11 mouse cellular contexts compared by ENCODE assay signal in the genomic region with DNA sequence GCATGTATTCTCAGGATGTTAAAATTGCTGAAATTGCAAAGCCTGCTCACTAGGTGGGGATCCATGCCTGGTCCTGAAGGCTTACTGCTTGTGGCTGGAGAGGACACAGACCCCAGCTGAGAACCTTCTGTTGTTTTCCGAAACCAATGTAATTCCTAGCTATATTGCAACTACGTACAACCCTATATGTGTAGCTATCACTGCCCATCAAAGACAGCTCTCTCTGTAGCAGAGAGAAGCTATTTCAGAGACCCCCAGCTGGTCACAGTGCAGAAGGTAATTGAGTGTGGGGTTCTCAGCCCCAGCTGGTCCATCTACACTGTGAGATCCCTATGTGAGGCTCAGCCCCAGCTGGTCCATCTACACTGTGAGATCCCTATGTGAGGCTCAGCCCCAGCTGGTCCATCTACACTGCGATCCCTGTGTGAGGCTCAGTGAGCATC. TPM values are rescaled to one million over a fixed set of nuclear protein-coding genes. Genes with fewer than 3 reads are reported as not detected.
DNase-seq lines count a peak whose midpoint lies in the region; ATAC-seq and TF ChIP-seq lines count a peak whose summit lies in the region.
"Had no signal": no experiment of that assay in that cellular context is flagged by ENCODE, and none has a peak within 500 bp of the region (broad histone marks: within the 10 kb centered on the region; RNA-seq: fewer than 3 reads in every experiment).

No protein-coding gene starts in this region.

- no peak for TF ChIP-seq POLR2A in cortical plate, adult 2 months (IDR thresholded peaks at IDR 0.05; ENCODE audit: extremely low read depth, insufficient read depth, low read length)

- POLR2A ChIA-PET in Patski (lab: Charles Lee), result no interaction called here

- no peaks in the 10 kb centered on the region for H3K27me3 ChIP-seq in hindbrain, embryonic 13.5 days
- H3K27me3 ChIP-seq in hindbrain, embryonic 14.5 days (ENCODE audit: control insufficient read depth, insufficient read depth, low read length), result no peaks in the 10 kb centered on the region
- no peaks in the 10 kb centered on the region for H3K27me3 ChIP-seq in lung, postnatal 0 days (replicated peaks; ENCODE audit: insufficient read depth, low read length)
- peaks cover 22% of the 10 kb centered on the region for H3K27me3 ChIP-seq in Patski

- in situ Hi-C loops in Patski (cut with MboI; ENCODE audit: low pct_unique_long_range_greater_than_20kb), result loop anchor here (10.0 kb wide), 1 partner anchor 745 kb away; no protein-coding TSS in a partner anchor

- H3K4me3 ChIP-seq in hindbrain, embryonic 13.5 days, result no peak overlapping the region
- no peak overlapping the region for H3K4me3 ChIP-seq in hindbrain, embryonic 14.5 days (replicated peaks; ENCODE audit: low read length)
- no peak overlapping the region for H3K4me3 ChIP-seq in lung, postnatal 0 days (ENCODE audit: low read depth, low read length)
- no peak overlapping the region for H3K4me3 ChIP-seq in cortical plate, adult 2 months (ENCODE audit: insufficient read depth, low read length)

- CTCF ChIA-PET in Patski (lab: Charles Lee), result no interaction called here

- ATAC-seq in hindbrain, embryonic 13.5 days (ENCODE audit: low FRiP score), result peak; percentile 32; the same call in 1 of the 2 replicates
- no peak for ATAC-seq in hindbrain, embryonic 14.5 days (ENCODE audit: low FRiP score)
- peak; percentile 72 for ATAC-seq in lung, postnatal 0 days
- no peak for ATAC-seq in Patski
- ATAC-seq: CD4-positive, CD25-positive, alpha-beta regulatory T cell, adult 4 months had no signal

- no peak for TF ChIP-seq EP300 in lung, postnatal 0 days (IDR thresholded peaks at IDR 0.05)

- H3K4me1 ChIP-seq in hindbrain, embryonic 13.5 days (replicated peaks), result no peaks in the 10 kb centered on the region
- H3K4me1 ChIP-seq in hindbrain, embryonic 14.5 days (replicated peaks; ENCODE audit: control insufficient read depth, insufficient read depth, low read length), result no peaks in the 10 kb centered on the region
- H3K4me1 ChIP-seq in lung, postnatal 0 days (ENCODE audit: insufficient read depth, low read depth, low read length), result no peaks in the 10 kb centered on the region
- no peaks in the 10 kb centered on the region for H3K4me1 ChIP-seq in cortical plate, adult 2 months (ENCODE audit: control insufficient read depth, insufficient read depth, low read length)

- TF ChIP-seq CTCF in lung, postnatal 0 days (IDR thresholded peaks at IDR 0.05), result peak; percentile 54
- TF ChIP-seq CTCF in Patski (IDR thresholded peaks at IDR 0.05), result peak; percentile 21
- peak; percentile 29; the same call in 1 of the 2 replicates for TF ChIP-seq CTCF in cortical plate, adult 2 months (IDR thresholded peaks at IDR 0.05; ENCODE audit: extremely low read depth, insufficient read depth, low read length)

- H3K36me3 ChIP-seq in hindbrain, embryonic 13.5 days, result no peaks in the 10 kb centered on the region
- H3K36me3 ChIP-seq in hindbrain, embryonic 14.5 days (replicated peaks; ENCODE audit: control insufficient read depth, insufficient read depth), result no peaks in the 10 kb centered on the region
- no peaks in the 10 kb centered on the region for H3K36me3 ChIP-seq in lung, postnatal 0 days (ENCODE audit: insufficient read depth, low read length)

- WGBS in hindbrain, embryonic 13.5 days, result 82% methylated on average over 3 of the region's 3 CpGs
- 80% methylated on average over 3 of the region's 3 CpGs for WGBS in hindbrain, embryonic 14.5 days
- WGBS in lung, postnatal 0 days, result 56% methylated on average over 3 of the region's 3 CpGs

- no peak overlapping the region for H3K9ac ChIP-seq in hindbrain, embryonic 13.5 days
- no peak overlapping the region for H3K9ac ChIP-seq in hindbrain, embryonic 14.5 days
- H3K9ac ChIP-seq in lung, postnatal 0 days (replicated peaks; ENCODE audit: low read depth), result no peak overlapping the region
- H3K9ac ChIP-seq: liver, embryonic 14.5 days had no signal

- no peaks in the 10 kb centered on the region for H3K9me3 ChIP-seq in hindbrain, embryonic 13.5 days
- no peaks in the 10 kb centered on the region for H3K9me3 ChIP-seq in hindbrain, embryonic 14.5 days (ENCODE audit: control insufficient read depth, low read length)
- no peaks in the 10 kb centered on the region for H3K9me3 ChIP-seq in lung, postnatal 0 days (ENCODE audit: low read length)

- no peak overlapping the region for H3K27ac ChIP-seq in hindbrain, embryonic 13.5 days
- no peak overlapping the region for H3K27ac ChIP-seq in hindbrain, embryonic 14.5 days
- no peak overlapping the region for H3K27ac ChIP-seq in lung, postnatal 0 days (ENCODE audit: low read length)
- no peak overlapping the region for H3K27ac ChIP-seq in cortical plate, adult 2 months (ENCODE audit: insufficient read depth, low read length)
- H3K27ac ChIP-seq: liver, embryonic 14.5 days had no signal

- DNase-seq in hindbrain, embryonic 14.5 days (ENCODE audit: low spot score), result no peak
- DNase-seq in lung, postnatal 0 days (ENCODE audit: low spot score), result peak; percentile 51
- DNase-seq in lung, adult 18-20 months, result no peak
- no peak for DNase-seq in Patski (ENCODE audit: low read depth, low spot score)
- no peak for DNase-seq in adrenal gland, postnatal 14 days
- DNase-seq: heart, adult 11 months; heart, postnatal 14 days had no signal

- no peak overlapping the region for H3K4me2 ChIP-seq in hindbrain, embryonic 13.5 days
- no peak overlapping the region for H3K4me2 ChIP-seq in hindbrain, embryonic 14.5 days (replicated peaks)
- no peak overlapping the region for H3K4me2 ChIP-seq in lung, postnatal 0 days (replicated peaks; ENCODE audit: low read depth, low read length)

RNA-seq across cellular contexts. Expression of a gene that starts 10.6 kb away (rescaled TPM):
- 18.5 and 22.2 TPM in 2 replicates for polyA plus RNA-seq in hindbrain, embryonic 13.5 days (2015; fragmentation: Nextera tagmentation; extraction: Ambion mirVana)
- polyA plus RNA-seq in hindbrain, embryonic 14.5 days (2014; fragmentation: Nextera tagmentation; extraction: Ambion mirVana), result 22.0 and 23.3 TPM in 2 replicates
- polyA plus RNA-seq in lung, postnatal 0 days (2015; fragmentation: Nextera tagmentation; extraction: Ambion mirVana), result 4.8 and 5.9 TPM in 2 replicates
- polyA plus RNA-seq in Patski (2021), result 18.5 TPM
- polyA plus RNA-seq in cortical plate, adult 2 months (2012; rRNA removed), result 48.1 and 60.1 TPM in 2 replicates
- total RNA-seq in adrenal gland, postnatal 14 days (2021), result 12.0 and 17.8 TPM in 2 replicates

RNA-seq across cellular contexts. Expression of a gene that starts 28.3 kb away (rescaled TPM):
- 1.2 and 1.9 TPM in 2 replicates for polyA plus RNA-seq in hindbrain, embryonic 13.5 days (2015; fragmentation: Nextera tagmentation; extraction: Ambion mirVana)
- polyA plus RNA-seq in hindbrain, embryonic 14.5 days (2014; fragmentation: Nextera tagmentation; extraction: Ambion mirVana), result 4.3 and 4.6 TPM in 2 replicates
- polyA plus RNA-seq in lung, postnatal 0 days (2015; fragmentation: Nextera tagmentation; extraction: Ambion mirVana), result 0.66 and 0.69 TPM in 2 replicates
- 1.0 TPM for polyA plus RNA-seq in Patski (2021)
- 16.9 and 17.6 TPM in 2 replicates for polyA plus RNA-seq in cortical plate, adult 2 months (2012; rRNA removed)
- 1.4 TPM in 2 replicates for total RNA-seq in adrenal gland, postnatal 14 days (2021)
- total RNA-seq: heart, postnatal 14 days had no signal
- polyA plus RNA-seq: CD4-positive, CD25-positive, alpha-beta regulatory T cell, adult 4 months had no signal

Comparison
In these comparisons a context has a peak if more than half of its experiments do, and no peak if none do; other contexts are left out.
1. ATAC-seq: peak in hindbrain, embryonic 13.5 days (single experiment) and lung, postnatal 0 days (single experiment); none in hindbrain, embryonic 14.5 days (single experiment) and Patski (single experiment).
2. Peak in every context shown above with its lines, with median percentiles within 50 percentile points of each other: CTCF ChIP-seq.